Mouse (Mus musculus) lung, adult 18-20 months (tissue): ENCODE data around the gene Tomm22.
"Not testable (repeated sequence)": the region's sequence is repeated elsewhere in the genome, so short reads cannot be mapped to it uniquely, and the experiment has no call there.

Source experiments
- DNase-seq, 2 experiments: peaks; one replicate each; pipeline ENCODE4 v3.0.0; 2022; ENCODE audit warnings: mixed read lengths in 2 of 2

The Tomm22 gene

GRCm38 (mm10) chr15:79670249-79670971, at the start of gene Tomm22:
Gene Tomm22 (plus strand): TSS chr15:79670861.
- DNase-seq: peak; percentile 89 to 92

DNA sequence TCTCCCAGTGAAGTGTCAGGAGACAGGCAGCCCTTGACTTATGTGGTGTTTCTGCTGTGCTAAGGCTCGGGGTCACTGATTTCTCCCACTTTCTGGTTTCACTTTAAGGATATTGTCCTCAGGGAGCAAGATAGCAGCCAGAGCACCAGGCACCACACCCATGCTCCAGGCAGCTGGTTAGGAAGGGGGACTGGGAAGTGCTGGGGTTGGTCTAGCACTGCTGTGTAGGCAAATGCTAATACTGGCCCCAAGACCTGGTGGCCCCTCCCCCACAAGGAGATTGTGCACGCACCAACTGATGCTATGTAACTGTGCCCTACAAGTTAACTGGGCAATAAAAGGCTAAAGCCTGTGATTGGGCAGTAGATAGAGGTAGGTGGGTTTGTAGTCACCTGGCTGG, 40.2 kb upstream of the Tomm22 start:
- no peak for DNase-seq

DNA sequence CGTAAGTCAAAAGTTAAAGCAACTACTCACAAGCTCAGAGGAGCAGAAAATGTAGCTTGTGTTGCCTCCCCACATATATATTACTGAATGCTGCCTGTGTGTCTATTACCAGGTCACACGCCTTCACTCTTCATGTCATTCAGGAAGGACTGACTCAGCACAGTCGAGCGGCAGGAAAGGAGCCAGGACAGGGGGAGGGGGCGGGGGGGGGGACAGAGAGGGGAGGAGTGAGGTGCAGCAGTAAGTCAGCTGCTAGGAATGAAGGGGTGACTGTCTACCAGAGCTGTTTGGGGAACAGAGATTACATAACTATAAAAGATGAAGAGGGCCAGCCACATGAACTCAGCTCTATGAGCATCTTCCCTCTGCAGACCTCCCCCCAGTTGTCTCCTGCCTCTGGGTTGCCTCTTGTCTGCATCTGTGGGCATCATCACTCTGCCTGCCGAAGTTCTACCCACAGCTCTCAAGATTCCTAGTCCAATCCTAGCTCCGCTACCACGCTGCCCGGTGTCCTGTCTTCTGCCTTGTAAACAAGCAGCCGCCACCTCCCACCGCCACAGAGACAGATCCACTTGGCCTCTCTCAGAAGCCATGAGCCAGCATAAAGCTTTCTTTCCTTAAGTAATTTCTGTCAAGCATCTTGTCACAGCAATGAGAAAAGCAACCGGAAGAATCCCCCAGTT, 29.4 kb upstream of the Tomm22 start:
- DNase-seq: no peak

GRCm38 (mm10) chr15:79645483-79645882, 25.2 kb upstream of the Tomm22 start:
- DNase-seq: no peak

- no peak for DNase-seq
Measured at GRCm38 (mm10) chr15:79648130-79648529, 22.5 kb upstream of the Tomm22 start.

GRCm38 (mm10) chr15:79650569-79650968, 20.1 kb upstream of the Tomm22 start:
- peak; percentile 32 to 34 for DNase-seq

DNA sequence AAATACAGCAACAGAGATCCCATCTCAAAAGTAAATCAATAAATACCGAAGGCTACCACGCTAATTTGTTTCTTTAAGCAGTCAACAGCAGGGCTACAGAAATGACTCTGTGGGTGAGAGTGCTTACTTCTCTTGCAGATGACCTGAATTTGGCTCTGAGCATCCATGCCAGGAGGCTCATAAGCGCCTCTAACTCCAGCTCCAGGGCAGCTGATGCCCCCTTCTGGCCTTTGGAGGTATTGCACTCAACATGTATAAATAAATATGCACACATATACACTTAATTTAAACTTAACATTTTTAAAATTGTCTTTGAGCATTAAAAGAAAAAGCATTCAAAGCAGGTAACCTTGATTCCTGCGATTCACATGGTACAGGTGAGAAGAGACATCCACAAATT, 19.2 kb upstream of the Tomm22 start:
- no peak for DNase-seq

GRCm38 (mm10) chr15:79656451-79656850, 14.2 kb upstream of the Tomm22 start:
- no peak for DNase-seq

DNA sequence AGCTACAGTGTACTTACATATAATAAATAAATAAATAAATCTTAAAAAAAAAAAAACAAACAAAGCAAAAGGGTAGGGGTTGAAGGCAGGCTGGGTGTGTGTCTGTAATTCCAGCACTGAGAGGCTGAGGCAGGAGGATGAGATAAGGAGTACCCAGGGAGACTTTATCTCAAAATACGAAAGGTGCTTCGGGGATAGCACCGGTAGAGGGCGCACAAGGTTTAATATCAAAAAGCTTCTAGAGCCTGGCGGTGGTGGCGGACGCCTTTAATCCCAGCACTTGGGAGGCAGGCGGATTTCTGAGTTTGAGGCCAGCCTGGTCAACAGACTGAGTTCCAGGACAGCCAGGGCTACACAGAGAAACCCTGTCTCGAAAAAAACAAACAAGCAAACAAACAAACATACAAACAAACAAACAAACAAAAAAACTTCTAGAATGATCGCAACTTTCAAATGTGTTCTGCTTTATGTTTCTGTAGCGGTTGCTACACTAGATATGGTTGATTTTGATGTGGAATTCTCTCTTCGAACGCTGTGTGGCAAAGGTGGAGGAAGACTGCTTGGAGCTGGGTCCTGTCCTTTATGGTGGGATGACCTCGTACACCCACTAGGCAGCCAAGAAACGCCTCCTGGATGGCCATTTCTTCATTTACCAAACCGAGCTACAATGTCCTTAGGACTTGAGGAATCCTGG, 12.7 kb upstream of the Tomm22 start:
- DNase-seq: peak; percentile 85 to 90

DNA sequence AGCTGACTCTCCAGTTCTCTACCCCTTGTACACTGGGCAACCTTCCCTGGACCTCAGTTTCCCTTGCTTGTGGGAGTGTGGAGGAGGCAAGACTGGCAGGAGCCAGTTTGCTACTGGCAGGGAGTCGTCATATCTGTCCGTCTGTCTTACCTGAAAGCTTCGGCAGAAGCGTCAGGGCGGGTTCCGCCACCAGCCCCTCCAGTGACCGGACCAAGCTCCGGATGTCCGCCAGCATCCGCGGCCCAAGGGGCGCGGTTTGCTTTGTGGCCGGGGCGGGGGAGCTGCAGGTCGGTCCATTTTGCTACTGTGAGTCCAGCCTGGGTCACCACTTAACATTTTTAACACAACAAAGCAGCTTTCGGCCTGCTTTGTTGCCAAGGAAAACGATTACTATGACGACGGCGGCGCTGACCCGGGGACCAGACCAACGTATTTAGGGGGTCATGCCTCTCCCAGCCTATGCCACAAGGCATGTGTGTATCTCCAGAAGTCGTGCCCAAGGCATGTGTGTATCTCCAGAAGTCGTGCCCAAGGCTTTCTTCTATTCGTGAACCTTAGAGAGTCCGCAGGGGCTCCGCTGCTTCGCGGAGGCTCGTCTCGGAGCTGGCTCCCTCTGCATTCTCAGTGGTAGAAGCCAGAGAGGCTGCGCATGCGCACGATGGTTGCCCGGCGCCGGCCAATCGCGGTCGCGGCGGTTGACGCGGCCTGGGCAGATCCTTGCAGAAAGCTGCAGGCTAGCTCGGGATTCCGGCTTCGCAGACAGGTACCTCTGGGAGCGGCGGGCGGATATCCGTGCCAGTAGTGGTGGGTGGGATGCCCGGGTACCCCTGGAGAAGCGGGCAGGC, 11.9 kb upstream of the Tomm22 start, which contains the start of the genes Fam227a and Cby1:
Gene Fam227a (minus strand): TSS at position 426 of the 845 bp plus-strand sequence.
Gene Cby1 (plus strand): TSS at position 669 of the 845 bp plus-strand sequence.
- DNase-seq: peak; percentile 94 to 95

- DNase-seq: peak in 1 of 2 experiments; percentile 16
Measured at GRCm38 (mm10) chr15:79661852-79662251, 8.8 kb upstream of the Tomm22 start.

- no peak for DNase-seq
Measured at GRCm38 (mm10) chr15:79664666-79665065, 6.0 kb upstream of the Tomm22 start.

DNA sequence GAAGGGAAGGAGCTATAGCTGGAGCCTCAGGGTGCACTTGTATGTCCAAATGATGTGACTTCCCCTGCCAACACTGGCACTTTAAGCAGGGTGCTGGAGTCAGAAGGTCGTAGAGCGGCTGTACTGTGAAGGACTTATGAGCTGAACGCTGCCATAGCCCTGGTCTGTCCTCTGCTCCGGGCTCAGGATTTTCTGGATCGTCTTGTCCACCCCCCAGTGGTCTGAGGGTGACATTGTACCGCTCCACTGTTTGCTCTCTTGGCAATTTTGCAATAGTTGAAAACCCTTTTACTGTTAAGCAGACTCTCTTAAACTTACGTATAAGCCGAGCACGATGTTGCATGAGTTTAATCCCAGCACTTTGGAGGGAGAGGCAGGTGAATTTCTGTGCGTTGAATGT, 1.5 kb upstream of the Tomm22 start:
- DNase-seq: peak; percentile 22 to 63

- DNase-seq: no peak
Measured at GRCm38 (mm10) chr15:79670972-79671299, 275 bp downstream of the Tomm22 start.

GRCm38 (mm10) chr15:79671828-79672348, 1.2 kb downstream of the Tomm22 start:
- not testable (repeated sequence) for DNase-seq

- no peak for DNase-seq
Measured at GRCm38 (mm10) chr15:79677936-79678335, 7.3 kb downstream of the Tomm22 start.

DNA sequence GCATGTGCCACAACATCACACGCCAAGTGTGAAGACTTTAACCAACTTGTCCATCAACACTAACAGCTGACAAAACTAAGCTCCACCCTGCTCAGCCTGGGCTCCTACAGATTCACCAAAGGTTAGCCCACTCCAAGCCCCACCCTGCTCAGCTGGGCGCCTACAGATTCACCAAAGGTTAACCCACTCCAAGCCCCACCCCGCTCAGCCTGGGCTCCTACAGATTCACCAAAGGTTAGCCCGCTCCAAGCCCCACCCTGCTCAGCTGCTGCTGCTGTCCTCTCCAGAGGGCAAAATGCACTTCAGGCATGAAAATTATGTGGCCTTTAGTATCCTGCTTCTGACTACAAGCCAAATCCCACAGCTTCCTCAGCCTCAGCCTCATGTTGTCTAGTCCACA, 11.3 kb downstream of the Tomm22 start:
- no peak for DNase-seq

GRCm38 (mm10) chr15:79683146-79683545, 12.5 kb downstream of the Tomm22 start:
- peak in 1 of 2 experiments; percentile 34 for DNase-seq

DNA sequence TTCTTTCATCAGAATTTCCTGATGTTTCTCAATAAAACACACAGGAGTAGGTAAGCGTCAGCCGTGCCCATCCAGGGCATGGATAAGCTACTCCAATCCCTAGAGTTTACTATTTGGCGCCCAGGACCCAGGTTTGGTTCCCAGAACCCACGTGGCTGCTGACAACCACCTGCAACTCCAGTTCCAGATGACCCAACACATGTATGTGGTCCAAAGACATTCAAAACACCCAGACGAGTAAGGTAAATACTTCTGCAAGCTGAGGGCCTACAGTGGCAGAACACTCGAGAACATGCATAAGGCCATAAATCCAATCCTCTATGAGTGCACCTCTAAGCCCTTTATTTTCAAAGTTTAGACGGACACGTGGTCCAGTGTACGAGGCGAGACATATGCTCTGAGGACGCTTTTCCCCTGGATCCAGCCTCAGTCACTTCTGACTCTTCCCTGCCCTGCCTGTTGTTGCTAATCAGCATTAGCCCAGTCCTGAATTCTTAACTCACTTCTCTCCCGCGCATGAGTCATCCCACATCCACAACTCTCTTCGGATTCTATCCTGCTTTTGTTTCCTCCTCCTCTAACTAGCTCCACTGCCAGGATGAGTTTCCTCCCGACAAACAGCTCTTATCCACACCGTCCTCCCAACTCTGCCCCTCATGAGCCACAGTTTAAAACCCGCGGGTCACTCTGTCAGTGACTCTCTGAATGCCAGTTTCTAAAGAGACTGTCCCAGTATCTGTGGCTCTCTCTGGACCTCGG, 13.2 kb downstream of the Tomm22 start:
- peak in 1 of 2 experiments; percentile 29 for DNase-seq

- DNase-seq: no peak
Measured at GRCm38 (mm10) chr15:79684616-79685015, 14.0 kb downstream of the Tomm22 start.

DNA sequence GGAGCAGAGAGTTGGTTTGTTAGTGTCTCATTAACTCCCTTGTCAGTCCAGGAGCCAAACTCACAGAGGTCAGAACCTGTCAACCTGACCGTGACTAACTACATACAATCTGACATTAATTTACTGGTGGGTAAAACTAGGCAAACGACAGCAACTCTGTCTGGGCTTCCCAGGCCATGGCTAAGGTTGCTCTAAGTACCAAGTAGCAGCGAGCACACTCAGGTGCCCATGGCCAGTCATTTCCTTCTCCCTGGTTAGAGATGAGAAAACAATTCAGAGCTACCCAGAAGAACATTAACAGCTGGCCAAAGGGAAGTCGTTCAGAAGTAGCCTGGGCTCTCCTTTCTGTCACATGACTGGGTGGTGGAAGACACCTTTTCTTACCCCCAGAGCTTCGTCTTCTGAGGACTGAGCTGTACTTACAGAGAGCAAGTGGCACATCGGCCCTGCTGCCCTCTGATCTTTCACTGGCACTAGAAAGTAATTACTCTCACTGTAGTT, 14.5 kb downstream of the Tomm22 start:
- DNase-seq: peak in 1 of 2 experiments; percentile 22
